Mouse (Mus musculus): ENCODE measurements at regions not wholly inside any gene's neighbourhood (a gene's known extent, or its start where the extent isn't known, plus 50 kb on each side); places are given as distances from the start of the nearest gene placed in this dataset.

- no peak for DNase-seq (ENCODE audit: low spot score)
These were observed 92.0 kb downstream of the Cdc5l start for GRCm38 (mm10) chr17:45341573-45341972.

- no peak for DNase-seq (ENCODE audit: low spot score)
These were observed 92.7 kb downstream of the Cdc5l start for GRCm38 (mm10) chr17:45340851-45341250.

GRCm38 (mm10) chr17:45339226-45339625 lies 94.3 kb downstream of the Cdc5l start:
- no peak for DNase-seq (ENCODE audit: low spot score)

GRCm38 (mm10) chr17:45338086-45338485 lies 95.5 kb downstream of the Cdc5l start:
- DNase-seq (ENCODE audit: low spot score): no peak

GRCm38 (mm10) chr17:45335586-45336151 lies 97.9 kb downstream of the Cdc5l start:
- no peak for DNase-seq (ENCODE audit: low spot score)

- DNase-seq (ENCODE audit: low spot score): no peak
These were observed 98.7 kb downstream of the Cdc5l start for GRCm38 (mm10) chr17:45334732-45335381.

- no peak for DNase-seq (ENCODE audit: low spot score)
These were observed 101.2 kb downstream of the Cdc5l start for GRCm38 (mm10) chr17:45332321-45332720.

- DNase-seq (ENCODE audit: low spot score): no peak
These were observed 104.3 kb downstream of the Cdc5l start for GRCm38 (mm10) chr17:45329241-45329640.

- no peak for DNase-seq (ENCODE audit: low spot score)
These were observed 106.8 kb downstream of the Cdc5l start for GRCm38 (mm10) chr17:45326726-45327125.

GRCm38 (mm10) chr17:45326173-45326572 lies 107.4 kb downstream of the Cdc5l start:
- DNase-seq (ENCODE audit: low spot score): no peak

- no peak for DNase-seq (ENCODE audit: low spot score)
These were observed 110.7 kb downstream of the Cdc5l start for GRCm38 (mm10) chr17:45322842-45323241.

GRCm38 (mm10) chr17:45320074-45320473 lies 113.5 kb downstream of the Cdc5l start:
- DNase-seq (ENCODE audit: low spot score): no peak

- DNase-seq (ENCODE audit: low spot score): no peak
These were observed 115.1 kb downstream of the Cdc5l start for GRCm38 (mm10) chr17:45318211-45319076.

- no peak for DNase-seq (ENCODE audit: low spot score)
These were observed 120.8 kb downstream of the Cdc5l start for GRCm38 (mm10) chr17:45312510-45313266.

- DNase-seq (ENCODE audit: low spot score): no peak
These were observed 127.0 kb downstream of the Cdc5l start for GRCm38 (mm10) chr17:45306506-45306905.

GRCm38 (mm10) chr17:45303183-45303582 lies 130.4 kb downstream of the Cdc5l start:
- DNase-seq (ENCODE audit: low spot score): no peak

- no peak for DNase-seq (ENCODE audit: low spot score)
These were observed 135.2 kb downstream of the Cdc5l start for GRCm38 (mm10) chr17:45298355-45298754.

- no peak for DNase-seq (ENCODE audit: low spot score)
These were observed 135.7 kb downstream of the Cdc5l start for GRCm38 (mm10) chr17:45297860-45298259.

GRCm38 (mm10) chr17:45296363-45296762 lies 137.2 kb downstream of the Cdc5l start:
- no peak for DNase-seq (ENCODE audit: low spot score)

GRCm38 (mm10) chr17:45294886-45295285 lies 138.7 kb downstream of the Cdc5l start:
- no peak for DNase-seq (ENCODE audit: low spot score)

GRCm38 (mm10) chr17:45294256-45294865 lies 139.2 kb downstream of the Cdc5l start:
- DNase-seq (ENCODE audit: low spot score): no peak

- DNase-seq (ENCODE audit: low spot score): no peak
These were observed 140.7 kb downstream of the Cdc5l start for GRCm38 (mm10) chr17:45292883-45293282.
